Comparison of ENCODE assay signal across 26 mouse cellular contexts in the genomic region with DNA sequence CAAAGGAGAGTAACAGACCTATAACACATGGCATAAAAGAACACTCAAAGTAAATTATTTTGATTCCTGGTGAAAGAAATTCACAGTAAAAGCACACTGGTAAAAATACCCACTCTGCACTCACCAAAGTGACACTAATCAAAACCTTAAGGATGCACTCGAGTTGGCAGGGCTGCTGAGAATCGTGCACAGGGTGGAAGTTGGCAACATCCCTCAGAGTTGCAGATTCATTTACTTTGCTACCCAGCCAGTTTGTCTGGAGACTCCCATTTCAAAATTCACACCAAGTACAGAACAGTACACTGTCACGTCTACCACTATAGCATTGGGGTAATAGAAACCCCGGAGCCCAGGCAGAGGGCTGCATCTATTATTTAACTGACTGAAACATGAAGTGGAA.
A peak's percentile ranks its signal among the peaks of the same experiment; 100 is the strongest.
DNase-seq lines count a peak whose midpoint lies in the region; ATAC-seq and TF ChIP-seq lines count a peak whose summit lies in the region.
"Had no signal": no experiment of that assay in that cellular context is flagged by ENCODE, and none has a peak within 500 bp of the region (broad histone marks: within the 10 kb centered on the region; RNA-seq: fewer than 3 reads in every experiment).

No protein-coding gene starts in this region.

- no peak for TF ChIP-seq CTCF in brain, embryonic 14.5 days (IDR thresholded peaks at IDR 0.05; ENCODE audit: borderline replicate concordance, extremely low read depth, insufficient read depth, insufficient read length)
- no peak for TF ChIP-seq CTCF in left cerebral cortex, adult 2 months (IDR thresholded peaks at IDR 0.05)

- H3K27ac ChIP-seq in forebrain, embryonic 16.5 days (ENCODE audit: low read length) = no peak overlapping the region
- no peak overlapping the region for H3K27ac ChIP-seq in forebrain, embryonic 11.5 days (ENCODE audit: low read depth, low read length)
- no peak overlapping the region for H3K27ac ChIP-seq in left cerebral cortex, adult 2 months
- no peak overlapping the region for H3K27ac ChIP-seq in liver, embryonic 11.5 days (ENCODE audit: low read depth, low read length)
- H3K27ac ChIP-seq: embryonic facial prominence, embryonic 10.5 days; heart, embryonic 13.5 days; hindbrain, embryonic 13.5 days; limb, embryonic 12.5 days; liver, embryonic 12.5 days; stomach, embryonic 15.5 days had no signal

- WGBS in forebrain, embryonic 16.5 days = 60% methylated on average over 4 of the region's 4 CpGs
- WGBS in forebrain, embryonic 11.5 days = 87% methylated on average over 4 of the region's 4 CpGs
- 84% methylated on average over 4 of the region's 4 CpGs for WGBS in liver, embryonic 11.5 days

- H3K4me2 ChIP-seq in forebrain, embryonic 16.5 days (ENCODE audit: low read length) = no peak overlapping the region
- no peak overlapping the region for H3K4me2 ChIP-seq in forebrain, embryonic 11.5 days (ENCODE audit: low read depth, low read length, severe bottlenecking)
- no peak overlapping the region for H3K4me2 ChIP-seq in liver, embryonic 11.5 days
- H3K4me2 ChIP-seq: heart, embryonic 13.5 days; hindbrain, embryonic 13.5 days; limb, embryonic 12.5 days; liver, embryonic 12.5 days; midbrain, embryonic 11.5 days; stomach, embryonic 15.5 days had no signal

- TF ChIP-seq POLR2A in brain, embryonic 14.5 days (IDR thresholded peaks at IDR 0.05; ENCODE audit: borderline replicate concordance, extremely low read depth, insufficient read depth, insufficient read length, poor library complexity, severe bottlenecking) = no peak

- ATAC-seq in forebrain, embryonic 16.5 days = peak; percentile 38; the same call in 1 of the 2 replicates
- no peak for ATAC-seq in forebrain, embryonic 11.5 days (replicated peaks; ENCODE audit: low FRiP score)
- no peak for ATAC-seq in liver, embryonic 11.5 days (replicated peaks; ENCODE audit: low FRiP score)
- ATAC-seq: CD4-positive, CD25-positive, alpha-beta regulatory T cell, adult 4 months; liver, embryonic 12.5 days had no signal

- 0 out of 2 replicates have a peak, but pooled peaks cover 2% of the 10 kb centered on the region for H3K4me1 ChIP-seq in forebrain, embryonic 16.5 days (replicated peaks; ENCODE audit: control insufficient read depth, insufficient read depth, low read length)
- no peaks in the 10 kb centered on the region for H3K4me1 ChIP-seq in forebrain, embryonic 11.5 days (replicated peaks; ENCODE audit: control insufficient read depth, insufficient read depth, low read length)
- no peaks in the 10 kb centered on the region for H3K4me1 ChIP-seq in liver, embryonic 11.5 days (replicated peaks; ENCODE audit: control insufficient read depth, insufficient read depth, low read length)
- H3K4me1 ChIP-seq: embryonic facial prominence, embryonic 10.5 days; heart, embryonic 13.5 days; limb, embryonic 12.5 days; liver, embryonic 12.5 days; stomach, embryonic 15.5 days had no signal

- no peaks in the 10 kb centered on the region for H3K9me3 ChIP-seq in forebrain, embryonic 16.5 days (ENCODE audit: control insufficient read depth, low read length)
- H3K9me3 ChIP-seq in forebrain, embryonic 11.5 days (ENCODE audit: control insufficient read depth, low read length) = no peaks in the 10 kb centered on the region
- no peaks in the 10 kb centered on the region for H3K9me3 ChIP-seq in liver, embryonic 11.5 days (ENCODE audit: control insufficient read depth, low read length)
- H3K9me3 ChIP-seq: embryonic facial prominence, embryonic 10.5 days; heart, embryonic 13.5 days; hindbrain, embryonic 13.5 days; limb, embryonic 12.5 days; liver, embryonic 12.5 days; stomach, embryonic 15.5 days had no signal

- intact Hi-C loops in left cerebral cortex, adult 2 months (cut with DNase I) = no loop called here

- DNase-seq in forebrain, embryonic 11.5 days (ENCODE audit: low spot score) = no peak
- DNase-seq in brain, embryonic 14.5 days (ENCODE audit: low read depth) = peak; percentile 28
- peak; percentile 10 to 12 for DNase-seq in left cerebral cortex, adult 2 months (ENCODE audit: extremely low spot score in 1 of 2, low spot score in 2 of 2)
- DNase-seq in right cerebral cortex, postnatal 10 days (ENCODE audit: low spot score in 2 of 2) = peak; percentile 26 to 35
- no peak for DNase-seq in liver, embryonic 11.5 days (ENCODE audit: low spot score)
- DNase-seq in kidney, postnatal 36 days = no peak
- no peak for DNase-seq in kidney, adult 8-10 months
- DNase-seq: adrenal gland, postnatal 25 days; cerebellum, adult 11-12 months; cerebellum, postnatal 10 days; heart, adult 18-20 months; heart, postnatal 14 days; kidney, adult 11 months; lung, adult 18-20 months; lung, postnatal 10 days; thymus, adult 18-20 months; thymus, postnatal 36 days had no signal

- H3K27me3 ChIP-seq in forebrain, embryonic 16.5 days (replicated peaks; ENCODE audit: control insufficient read depth, insufficient read depth, low read length) = no peaks in the 10 kb centered on the region
- H3K27me3 ChIP-seq in forebrain, embryonic 11.5 days (ENCODE audit: control insufficient read depth, insufficient read depth, low read length) = no peaks in the 10 kb centered on the region
- no peaks in the 10 kb centered on the region for H3K27me3 ChIP-seq in liver, embryonic 11.5 days (replicated peaks; ENCODE audit: control insufficient read depth, insufficient read depth, low read length)
- H3K27me3 ChIP-seq: heart, embryonic 13.5 days; hindbrain, embryonic 13.5 days; limb, embryonic 12.5 days; liver, embryonic 12.5 days; stomach, embryonic 15.5 days had no signal

- H3K36me3 ChIP-seq in forebrain, embryonic 16.5 days (ENCODE audit: control insufficient read depth, insufficient read depth) = no peaks in the 10 kb centered on the region
- no peaks in the 10 kb centered on the region for H3K36me3 ChIP-seq in forebrain, embryonic 11.5 days (ENCODE audit: control insufficient read depth, insufficient read depth, low read length)
- no peaks in the 10 kb centered on the region for H3K36me3 ChIP-seq in liver, embryonic 11.5 days (ENCODE audit: control insufficient read depth, insufficient read depth, low read length)
- H3K36me3 ChIP-seq: embryonic facial prominence, embryonic 10.5 days; heart, embryonic 13.5 days; hindbrain, embryonic 13.5 days; limb, embryonic 12.5 days; liver, embryonic 12.5 days; stomach, embryonic 15.5 days had no signal

- no peak overlapping the region for H3K4me3 ChIP-seq in forebrain, embryonic 16.5 days (replicated peaks; ENCODE audit: low read length)
- H3K4me3 ChIP-seq in forebrain, embryonic 11.5 days (ENCODE audit: low read depth, low read length) = no peak overlapping the region
- H3K4me3 ChIP-seq in left cerebral cortex, adult 2 months = no peak overlapping the region
- H3K4me3 ChIP-seq in liver, embryonic 11.5 days (ENCODE audit: low read depth, low read length) = no peak overlapping the region
- H3K4me3 ChIP-seq: embryonic facial prominence, embryonic 10.5 days; heart, embryonic 13.5 days; hindbrain, embryonic 13.5 days; limb, embryonic 12.5 days; liver, embryonic 12.5 days; stomach, embryonic 15.5 days had no signal

- no peak overlapping the region for H3K9ac ChIP-seq in forebrain, embryonic 16.5 days (replicated peaks; ENCODE audit: low read depth, low read length)
- no peak overlapping the region for H3K9ac ChIP-seq in forebrain, embryonic 11.5 days (ENCODE audit: low read length)
- H3K9ac ChIP-seq in liver, embryonic 11.5 days (ENCODE audit: low read depth, low read length) = no peak overlapping the region
- H3K9ac ChIP-seq: heart, embryonic 13.5 days; hindbrain, embryonic 13.5 days; limb, embryonic 12.5 days; liver, embryonic 12.5 days; stomach, embryonic 15.5 days had no signal

Comparison
In these comparisons a context has a peak if more than half of its experiments do, and no peak if none do; other contexts are left out.
1. DNase-seq: peak in brain, embryonic 14.5 days (single experiment), left cerebral cortex, adult 2 months (2 of 2) and right cerebral cortex, postnatal 10 days (2 of 2); none in forebrain, embryonic 11.5 days (single experiment), liver, embryonic 11.5 days (single experiment), kidney, postnatal 36 days (0 of 2) and kidney, adult 8-10 months (0 of 2).